Mouse (Mus musculus) heart, postnatal 0 days (tissue): ENCODE data around the gene Fosl1.

Experiments
- CTCF ChIP-seq: IDR thresholded peaks from 2 replicates; pipeline ENCODE4 v1.5.1; 2016; ENCODE audit warnings: antibody characterized with exemption, control low read depth, low read depth
- EP300 ChIP-seq: IDR thresholded peaks from 2 replicates; pipeline ENCODE4 v1.6.1; 2016; ENCODE audit warnings: antibody characterized with exemption, low read depth

- TF ChIP-seq CTCF = no peak
- TF ChIP-seq EP300 = no peak
Measured at GRCm38 (mm10) chr19:5423561-5423960, 23.8 kb upstream of the Fosl1 start.
